Mouse (Mus musculus) gastrocnemius, adult 8-10 months (tissue): ENCODE measurements at regions not wholly inside any gene's neighbourhood (a gene's known extent, or its start where the extent isn't known, plus 50 kb on each side); places are given as distances from the start of the nearest gene placed in this dataset.

Experiments used
- DNase-seq, 2 experiments: peaks; one replicate each; pipeline ENCODE4 v3.0.0; 2022; ENCODE audit warnings: low spot score in 2 of 2

GRCm38 (mm10) chr3:63638572-63638971, 154.9 kb upstream of the Gm34302 start:
- no peak for DNase-seq

DNA sequence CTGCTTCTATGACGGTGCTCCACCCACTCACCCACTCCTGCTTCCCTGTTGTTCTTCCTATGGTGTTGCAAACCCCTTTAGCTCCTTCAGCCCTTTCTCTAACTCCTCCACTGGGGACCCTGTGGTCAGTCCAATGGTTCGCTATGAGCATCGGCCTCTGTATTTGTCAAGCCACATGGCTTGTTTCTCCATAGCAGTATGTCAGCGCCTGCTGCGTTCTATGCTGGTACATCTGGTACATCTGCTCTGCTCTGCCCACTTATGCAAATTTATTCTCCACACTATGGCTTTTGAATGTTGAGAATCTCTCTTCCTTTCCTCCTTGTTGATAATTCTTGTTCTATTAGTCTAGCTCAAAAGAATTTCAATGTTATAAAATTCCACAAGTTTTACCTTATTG, 154.2 kb upstream of the Gm34302 start:
- no peak for DNase-seq

- no peak for DNase-seq
These were observed 144.0 kb upstream of the Gm34302 start for GRCm38 (mm10) chr3:63627724-63628123.

- DNase-seq = no peak
These were observed 132.4 kb upstream of the Gm34302 start for GRCm38 (mm10) chr3:63616127-63616526.

DNA sequence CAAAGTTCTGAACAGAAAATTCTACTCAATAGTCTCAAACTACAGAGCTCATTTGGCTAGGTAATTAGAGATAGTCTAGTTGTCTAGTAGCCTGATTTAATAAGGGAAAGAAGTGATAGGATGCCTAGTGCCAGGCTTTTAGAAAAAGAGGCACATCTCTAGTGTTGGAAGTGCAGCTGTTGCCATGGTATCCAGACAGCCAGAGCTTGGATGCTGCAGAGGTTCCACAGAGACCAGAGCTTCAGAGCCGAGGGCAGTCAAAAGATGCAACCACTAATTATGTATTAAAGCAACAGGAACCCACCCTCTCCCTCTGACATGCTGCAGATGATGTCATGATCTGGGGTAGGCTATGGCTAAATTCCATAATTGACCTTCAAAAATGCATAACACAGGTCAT, 130.0 kb upstream of the Gm34302 start:
- no peak for DNase-seq

DNA sequence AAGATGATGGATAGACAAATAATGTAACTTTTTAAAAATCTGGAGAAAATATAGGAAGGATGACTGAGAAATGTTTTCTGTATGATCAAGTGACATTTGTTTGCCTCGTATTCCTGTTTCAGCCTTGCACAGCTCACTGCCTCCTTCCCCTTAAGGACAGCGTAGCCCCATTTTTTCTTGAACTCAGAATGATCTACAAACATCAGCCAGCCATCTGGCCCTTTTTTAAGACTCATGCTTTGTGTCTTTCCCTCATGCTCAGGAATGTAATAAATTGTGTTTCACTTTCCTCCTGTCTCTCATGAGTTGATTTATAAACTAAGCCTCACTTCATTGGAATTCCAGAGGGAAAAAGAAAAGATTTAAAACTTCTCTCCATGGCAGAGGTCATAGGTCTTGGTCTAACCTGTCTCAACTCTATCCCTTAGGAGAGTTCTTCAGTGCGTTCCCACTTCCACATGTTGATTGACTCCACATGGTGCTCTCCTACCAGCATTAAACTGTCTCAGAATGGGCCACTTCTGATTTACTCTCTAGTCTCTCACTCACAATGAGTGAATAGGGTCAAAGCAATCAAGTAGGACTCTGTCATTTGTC, 129.2 kb upstream of the Gm34302 start:
- no peak for DNase-seq

- DNase-seq = no peak
These were observed 126.6 kb upstream of the Gm34302 start for GRCm38 (mm10) chr3:63610113-63610919.

GRCm38 (mm10) chr3:63609454-63610112, 125.9 kb upstream of the Gm34302 start:
- no peak for DNase-seq

GRCm38 (mm10) chr3:63582717-63583696, 99.3 kb upstream of the Gm34302 start:
- no peak for DNase-seq

- no peak for DNase-seq
These were observed 98.5 kb upstream of the Gm34302 start for GRCm38 (mm10) chr3:63582180-63582579.

DNA sequence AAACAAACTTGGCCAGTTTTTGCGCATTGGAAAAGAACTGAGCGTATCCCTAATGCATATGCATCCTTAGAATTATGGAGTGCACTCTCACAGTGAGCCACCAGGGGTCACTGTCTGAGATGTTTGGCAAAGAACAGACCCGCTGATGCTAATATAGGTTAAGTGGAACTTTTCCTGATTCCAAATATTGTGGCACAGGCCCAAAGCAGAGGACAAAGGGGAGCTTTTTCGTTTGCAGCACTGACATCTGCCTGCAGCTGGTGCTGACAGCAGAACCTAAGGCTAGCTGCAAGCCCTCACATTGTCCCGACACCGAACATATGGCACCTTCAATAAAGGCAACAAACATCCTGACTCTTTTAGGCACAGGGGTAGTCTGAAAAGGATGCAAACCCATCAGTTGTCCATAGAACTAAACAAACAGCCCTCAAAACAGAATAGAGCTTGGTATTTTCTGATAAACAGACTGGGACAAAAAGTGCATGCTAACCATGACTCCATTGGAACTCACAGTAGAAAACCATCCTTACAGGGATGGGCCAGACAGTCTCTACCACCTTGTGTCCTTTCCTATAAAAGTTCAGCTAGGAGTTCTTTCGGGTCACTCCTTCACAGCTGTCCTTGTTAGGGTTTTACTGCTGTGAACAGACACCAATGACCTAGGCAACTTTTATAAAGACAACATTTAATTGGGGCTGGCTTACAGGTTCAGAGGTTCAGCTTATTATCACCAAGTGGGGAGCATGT, 87.1 kb upstream of the Gm34302 start:
- DNase-seq = peak; percentile 5 to 21

- DNase-seq = no peak
These were observed 86.4 kb upstream of the Gm34302 start for GRCm38 (mm10) chr3:63570082-63570481.

DNA sequence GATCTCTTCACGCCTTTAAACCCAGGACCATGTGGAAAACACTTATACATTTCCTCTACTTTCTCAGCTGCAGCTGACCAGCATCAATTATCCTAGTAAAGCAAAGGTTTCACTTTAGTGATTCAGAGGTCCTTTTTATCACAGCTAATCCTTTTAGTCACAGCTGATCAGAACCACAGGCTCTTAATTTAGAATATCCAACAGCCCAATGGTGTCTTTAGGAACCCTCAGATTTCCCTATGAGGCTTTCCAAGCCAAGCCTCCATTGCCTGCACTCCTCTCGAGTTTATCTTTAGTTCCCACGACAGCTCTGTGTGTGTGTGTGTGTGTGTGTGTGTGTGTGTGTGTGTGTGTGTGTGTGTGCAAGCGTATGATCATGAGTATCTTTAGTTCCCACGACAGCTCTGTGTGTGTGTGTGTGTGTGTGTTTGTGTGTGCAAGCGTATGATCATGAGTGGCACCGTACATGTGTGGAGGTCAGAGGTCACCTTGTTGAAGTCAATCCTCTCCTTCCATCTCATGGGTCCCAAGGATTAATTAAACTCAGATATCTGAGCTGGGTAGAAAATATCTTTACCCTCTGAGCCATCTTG, 85.4 kb upstream of the Gm34302 start:
- DNase-seq = no peak

GRCm38 (mm10) chr3:63567726-63568125, 84.0 kb upstream of the Gm34302 start:
- DNase-seq = no peak

- DNase-seq = no peak
These were observed 79.4 kb upstream of the Gm34302 start for GRCm38 (mm10) chr3:63563057-63563456.

- no peak for DNase-seq
These were observed 78.9 kb upstream of the Gm34302 start for GRCm38 (mm10) chr3:63562532-63562931.

GRCm38 (mm10) chr3:63560745-63561151, 77.1 kb upstream of the Gm34302 start:
- no peak for DNase-seq

DNA sequence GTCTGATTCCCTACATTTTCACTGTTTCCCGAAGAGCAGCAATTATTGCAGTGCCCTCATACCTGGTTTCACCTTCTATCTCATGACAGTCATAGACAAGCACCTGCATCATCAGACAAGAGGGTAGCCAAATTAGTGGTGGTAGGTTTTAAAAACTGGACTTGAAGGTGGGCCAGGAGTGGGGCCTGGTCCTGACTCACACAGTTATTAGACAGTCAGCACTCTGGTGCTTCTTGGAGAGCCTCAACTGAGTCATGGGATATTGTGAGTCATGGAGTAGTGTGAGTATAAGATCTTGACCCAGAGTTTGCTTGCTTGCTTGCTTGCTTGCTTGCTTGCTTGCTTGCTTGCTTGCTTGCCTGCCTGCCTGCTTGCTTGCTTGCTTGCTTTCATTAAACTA, 73.1 kb upstream of the Gm34302 start:
- no peak for DNase-seq

DNA sequence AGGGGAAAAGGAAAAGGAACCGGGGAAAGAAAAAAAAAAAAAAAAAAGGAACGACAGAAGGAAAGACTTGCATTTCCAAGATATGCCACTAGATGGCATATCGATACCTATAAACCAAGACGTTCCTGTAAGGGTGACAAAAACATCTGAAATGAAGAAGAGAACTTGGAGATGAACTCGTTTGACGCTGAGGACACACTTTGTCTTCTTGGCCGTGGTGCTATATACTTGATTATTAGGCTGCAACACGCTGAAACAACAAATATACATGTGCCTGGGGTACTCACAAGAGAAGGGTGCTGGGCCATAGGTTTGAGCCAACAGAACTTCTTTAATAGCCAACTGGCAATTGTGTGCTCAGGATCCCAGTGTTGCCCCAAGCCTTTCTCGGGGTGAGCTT, 71.2 kb upstream of the Gm34302 start:
- DNase-seq = no peak

DNA sequence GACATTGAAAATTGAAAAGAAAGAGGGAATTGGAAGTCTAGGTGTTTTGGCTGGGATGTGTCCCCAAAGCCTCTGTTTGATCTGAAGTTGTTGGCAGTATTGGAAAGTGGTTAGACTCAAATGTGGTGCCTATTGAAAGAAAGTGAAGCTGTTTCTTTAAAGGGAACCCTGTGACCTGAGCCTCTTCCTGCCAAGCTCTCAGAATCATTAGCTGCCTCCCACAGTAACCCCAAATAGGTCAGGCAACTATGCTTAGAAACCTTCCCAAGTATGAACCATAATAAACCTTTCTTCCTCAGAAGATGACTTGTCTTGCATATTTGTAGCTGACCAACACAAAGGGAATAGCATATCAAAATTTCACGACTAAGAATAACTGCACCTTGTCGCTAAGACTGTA, 69.7 kb upstream of the Gm34302 start:
- no peak for DNase-seq
